In the genomic region with DNA sequence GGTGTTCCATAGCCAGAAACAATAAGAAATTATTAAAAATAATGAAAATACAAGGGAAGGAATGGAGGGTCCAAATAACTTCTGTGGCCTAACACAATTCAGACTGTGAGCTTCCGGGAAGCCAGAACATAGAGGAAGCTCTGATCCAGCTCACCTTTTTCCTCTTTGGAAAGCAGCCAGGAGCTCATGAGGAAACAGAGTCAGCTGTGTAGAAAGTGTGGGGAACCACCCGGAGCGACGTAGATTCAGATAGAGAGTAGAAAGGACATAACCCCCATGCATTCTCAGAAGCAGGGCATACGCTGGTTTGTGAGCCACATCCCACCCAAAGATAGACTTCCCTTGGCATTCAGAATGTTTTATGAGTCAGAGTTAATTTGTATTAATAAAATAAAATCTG, we compare ENCODE assay signal across 19 mouse cellular contexts.
A peak's percentile ranks its signal among the peaks of the same experiment; 100 is the strongest.
DNase-seq lines count a peak whose midpoint lies in the region; ATAC-seq and TF ChIP-seq lines count a peak whose summit lies in the region.
"Had no signal": no experiment of that assay in that cellular context is flagged by ENCODE, and none has a peak within 500 bp of the region (broad histone marks: within the 10 kb centered on the region; RNA-seq: fewer than 3 reads in every experiment).

No protein-coding gene starts in this region.

- H3K4me2 ChIP-seq in lung, embryonic 14.5 days: no peak overlapping the region
- no peak overlapping the region for H3K4me2 ChIP-seq in stomach, postnatal 0 days (replicated peaks; ENCODE audit: low read depth)

- no peak overlapping the region for H3K27ac ChIP-seq in lung, embryonic 14.5 days (ENCODE audit: low read depth)
- H3K27ac ChIP-seq in stomach, postnatal 0 days (replicated peaks): no peak overlapping the region
- no peak overlapping the region for H3K27ac ChIP-seq in cerebellum, adult 2 months (ENCODE audit: insufficient read depth, low read length)

- H3K9ac ChIP-seq in lung, embryonic 14.5 days: no peak overlapping the region
- H3K9ac ChIP-seq in stomach, postnatal 0 days (ENCODE audit: low read length): no peak overlapping the region

- ATAC-seq in lung, embryonic 14.5 days (ENCODE audit: insufficient read depth): no peak
- ATAC-seq in stomach, postnatal 0 days (ENCODE audit: low FRiP score, low TSS enrichment): peak; percentile 67
- ATAC-seq: activated CD4-positive, CD25-positive, alpha-beta regulatory T cell, adult 4 months; CD4-positive, CD25-positive, alpha-beta regulatory T cell, adult 4 months; Patski had no signal

- no peak overlapping the region for H3K4me3 ChIP-seq in lung, embryonic 14.5 days (ENCODE audit: low read depth, low read length)
- no peak overlapping the region for H3K4me3 ChIP-seq in lung, adult 2 months (replicated peaks; ENCODE audit: extremely low read depth, low read depth, low read length)
- H3K4me3 ChIP-seq in stomach, postnatal 0 days (ENCODE audit: low read depth, low read length): no peak overlapping the region
- H3K4me3 ChIP-seq in cerebellum, adult 2 months (replicated peaks; ENCODE audit: insufficient read depth, low read depth, low read length): no peak overlapping the region

- DNase-seq in lung, embryonic 14.5 days: peak; percentile 21
- DNase-seq in lung, adult 2 months: no peak
- peak; percentile 51 for DNase-seq in stomach, postnatal 0 days (ENCODE audit: low spot score)
- DNase-seq in cerebellum, adult 2 months: no peak
- DNase-seq: adrenal gland, adult 2 months; adrenal gland, adult 8-10 months; adrenal gland, postnatal 10 days; adrenal gland, postnatal 14 days; adrenal gland, postnatal 25 days; adrenal gland, postnatal 36 days; B cell, adult 2 months; cerebellum, adult 11 months; cerebellum, adult 11-12 months; cerebellum, adult 18-20 months had no signal

- H3K27me3 ChIP-seq in lung, embryonic 14.5 days (ENCODE audit: insufficient read depth, low read length): no peaks in the 10 kb centered on the region
- no peaks in the 10 kb centered on the region for H3K27me3 ChIP-seq in stomach, postnatal 0 days (ENCODE audit: control insufficient read depth, insufficient read depth, low read length)
- no peaks in the 10 kb centered on the region for H3K27me3 ChIP-seq in cerebellum, adult 2 months (ENCODE audit: control insufficient read depth, insufficient read depth, low read length)
- H3K27me3 ChIP-seq: CH12.LX had no signal

- H3K9me3 ChIP-seq in lung, embryonic 14.5 days (ENCODE audit: low read depth, low read length): no peaks in the 10 kb centered on the region
- H3K9me3 ChIP-seq in stomach, postnatal 0 days (ENCODE audit: control insufficient read depth, low read length): no peaks in the 10 kb centered on the region

- TF ChIP-seq EP300 in stomach, postnatal 0 days (optimal IDR thresholded peaks at IDR 0.05): no peak

- WGBS in lung, embryonic 14.5 days: 66% methylated on average over 5 of the region's 5 CpGs
- 57% methylated on average over 5 of the region's 5 CpGs for WGBS in lung, adult 2 months
- WGBS in stomach, postnatal 0 days: 52% methylated on average over 5 of the region's 5 CpGs
- WGBS in cerebellum, adult 2 months: 90% methylated on average over 5 of the region's 5 CpGs

- no peaks in the 10 kb centered on the region for H3K36me3 ChIP-seq in lung, embryonic 14.5 days (ENCODE audit: insufficient read depth)
- no peaks in the 10 kb centered on the region for H3K36me3 ChIP-seq in stomach, postnatal 0 days (ENCODE audit: control insufficient read depth, insufficient read depth, low read length)
- H3K36me3 ChIP-seq: G1E had no signal

- TF ChIP-seq CTCF in lung, embryonic 14.5 days (IDR thresholded peaks at IDR 0.05; ENCODE audit: low read depth): no peak
- TF ChIP-seq CTCF in lung, adult 2 months (IDR thresholded peaks at IDR 0.05; ENCODE audit: insufficient read depth, low read length): no peak
- no peak for TF ChIP-seq CTCF in stomach, postnatal 0 days (IDR thresholded peaks at IDR 0.05; ENCODE audit: low read depth)
- TF ChIP-seq CTCF in cerebellum, adult 2 months (IDR thresholded peaks at IDR 0.05; ENCODE audit: borderline replicate concordance, insufficient read depth, low read depth, low read length): no peak

- no peaks in the 10 kb centered on the region for H3K4me1 ChIP-seq in lung, embryonic 14.5 days (ENCODE audit: insufficient read depth)
- H3K4me1 ChIP-seq in lung, adult 2 months (ENCODE audit: control insufficient read depth, insufficient read depth, low read length): no peaks in the 10 kb centered on the region
- no peaks in the 10 kb centered on the region; the same call in 1 of the 2 replicates for H3K4me1 ChIP-seq in stomach, postnatal 0 days (replicated peaks; ENCODE audit: control insufficient read depth, insufficient read depth)
- H3K4me1 ChIP-seq in cerebellum, adult 2 months (ENCODE audit: control insufficient read depth, insufficient read depth, low read length): no peaks in the 10 kb centered on the region

- no peak for TF ChIP-seq POLR2A in lung, adult 2 months (IDR thresholded peaks at IDR 0.05; ENCODE audit: borderline replicate concordance, extremely low read depth, low read depth, low read length)
- TF ChIP-seq POLR2A in cerebellum, adult 2 months (IDR thresholded peaks at IDR 0.05; ENCODE audit: borderline replicate concordance, insufficient read depth, low read length): no peak

Comparison
In these comparisons a context has a peak if more than half of its experiments do, and no peak if none do; other contexts are left out.
1. DNase-seq: peak in lung, embryonic 14.5 days (single experiment) and stomach, postnatal 0 days (single experiment); none in lung, adult 2 months (single experiment) and cerebellum, adult 2 months (0 of 2).